Mouse (Mus musculus) cerebellum, adult 11-12 months (tissue): Measurements from ENCODE around the gene Gm20479.

ENCODE experiments used
- DNase-seq: peaks from one replicate; pipeline ENCODE4 v3.0.0; 2022

The Gm20479 gene

GRCm38 (mm10) chr7:27308821-27309549 lies 48.2 kb downstream of the Gm20479 start:
- DNase-seq, result no peak

GRCm38 (mm10) chr7:27307551-27307950 lies 49.7 kb downstream of the Gm20479 start:
- DNase-seq, result no peak

GRCm38 (mm10) chr7:27306161-27307160 lies 50.8 kb downstream of the Gm20479 start:
- DNase-seq, result no peak

- DNase-seq, result no peak
These were observed 52.0 kb downstream of the Gm20479 start for GRCm38 (mm10) chr7:27305091-27305730.
